In genomic region chr1:183248144-183248543, GRCm38 (mm10) we compare ENCODE assay signal across 1 mouse cellular context.
A peak's percentile ranks its signal among the peaks of the same experiment; 100 is the strongest.
TF ChIP-seq lines count a peak whose summit lies in the region.

No protein-coding gene starts in this region.

TF ChIP-seq in MEL, 35 proteins besides CTCF, POLR2A, EP300 and RAD21:
- TF ChIP-seq POLR2AphosphoS5 (IDR thresholded peaks at IDR 0.05; ENCODE audit: borderline replicate concordance, low read depth, low read length), result no peak
- no peak for TF ChIP-seq KAT2A (conservative IDR thresholded peaks at IDR 0.05; ENCODE audit: low read depth, low read length)
- TF ChIP-seq ZKSCAN1 (IDR thresholded peaks at IDR 0.05; ENCODE audit: low read depth, low read length), result no peak
- TF ChIP-seq GABPA (IDR thresholded peaks at IDR 0.05; ENCODE audit: low read depth, low read length), result no peak
- no peak; the same call in 1 of the 2 replicates for TF ChIP-seq MAX (IDR thresholded peaks at IDR 0.05; ENCODE audit: low read length)
- TF ChIP-seq E2F4 (IDR thresholded peaks at IDR 0.05; ENCODE audit: borderline replicate concordance, low read depth, low read length), result no peak
- peak; percentile 99 for TF ChIP-seq BHLHE40 (IDR thresholded peaks at IDR 0.05; ENCODE audit: borderline replicate concordance, low read depth, low read length)
- no peak for TF ChIP-seq ZC3H11A (IDR thresholded peaks at IDR 0.05; ENCODE audit: low read depth, low read length)
- no peak for TF ChIP-seq ZMIZ1 (IDR thresholded peaks at IDR 0.05; ENCODE audit: low read depth, low read length)
- no peak for TF ChIP-seq UBTF (IDR thresholded peaks at IDR 0.05; ENCODE audit: borderline replicate concordance, insufficient read depth, low read depth, low read length)
- peak; percentile 52 for TF ChIP-seq MYB (IDR thresholded peaks at IDR 0.05; ENCODE audit: low read depth, low read length)
- no peak for TF ChIP-seq CHD1 (IDR thresholded peaks at IDR 0.05; ENCODE audit: low read depth, low read length)
- peak; percentile 89 for TF ChIP-seq ETS1 (IDR thresholded peaks at IDR 0.05; ENCODE audit: low read depth, low read length)
- TF ChIP-seq MAZ (IDR thresholded peaks at IDR 0.05; ENCODE audit: low read depth, low read length), result no peak
- TF ChIP-seq ZNF384 (IDR thresholded peaks at IDR 0.05; ENCODE audit: low read depth, low read length), result no peak
- no peak for TF ChIP-seq TAL1 (IDR thresholded peaks at IDR 0.05; ENCODE audit: low read length)
- TF ChIP-seq GATA1 (IDR thresholded peaks at IDR 0.05; ENCODE audit: low read depth, low read length), result peak; percentile 88
- TF ChIP-seq USF2 (IDR thresholded peaks at IDR 0.05; ENCODE audit: borderline replicate concordance in 1 of 2, insufficient read depth in 1 of 2, low read depth in 1 of 2, low read length in 2 of 2), result no peak
- peak; percentile 73 for TF ChIP-seq RCOR1 (IDR thresholded peaks at IDR 0.05; ENCODE audit: low read depth, low read length)
- TF ChIP-seq MAFK (IDR thresholded peaks at IDR 0.05; ENCODE audit: borderline replicate concordance, low read depth, low read length), result peak; percentile 93
- TF ChIP-seq SIN3A (IDR thresholded peaks at IDR 0.05; ENCODE audit: low read length), result peak; percentile 40; the same call in 1 of the 2 replicates
- no peak for TF ChIP-seq MYC (IDR thresholded peaks at IDR 0.05; ENCODE audit: low read depth, low read length)
- TF ChIP-seq NRF1 (IDR thresholded peaks at IDR 0.05; ENCODE audit: insufficient read depth, low read depth, low read length, poor library complexity, severe bottlenecking), result no peak
- TF ChIP-seq USF1 (IDR thresholded peaks at IDR 0.05; ENCODE audit: low read depth, low read length), result no peak
- no peak for TF ChIP-seq NELFE (IDR thresholded peaks at IDR 0.05; ENCODE audit: low read depth, low read length)
- no peak for TF ChIP-seq POLR2AphosphoS2 (IDR thresholded peaks at IDR 0.05; ENCODE audit: low read length)
- TF ChIP-seq MXI1 (IDR thresholded peaks at IDR 0.05; ENCODE audit: low read depth, low read length), result peak; percentile 31; the same call in 1 of the 2 replicates
- TF ChIP-seq TCF12 (IDR thresholded peaks at IDR 0.05; ENCODE audit: low read depth, low read length), result peak; percentile 91
- TF ChIP-seq HCFC1 (IDR thresholded peaks at IDR 0.05; ENCODE audit: low read depth, low read length), result no peak
- no peak for TF ChIP-seq SMC3 (IDR thresholded peaks at IDR 0.05; ENCODE audit: low read depth, low read length)
- no peak for TF ChIP-seq TBP (IDR thresholded peaks at IDR 0.05; ENCODE audit: low read depth, low read length)
- no peak for TF ChIP-seq MEF2A (IDR thresholded peaks at IDR 0.05; ENCODE audit: extremely low read depth, insufficient replicate concordance, low read depth, low read length, poor library complexity, severe bottlenecking)
- TF ChIP-seq ELF1 (IDR thresholded peaks at IDR 0.05; ENCODE audit: low read depth, low read length), result no peak
- TF ChIP-seq JUND (IDR thresholded peaks at IDR 0.05; ENCODE audit: low read depth, low read length), result no peak
- TF ChIP-seq CHD2 (IDR thresholded peaks at IDR 0.05; ENCODE audit: low read length), result no peak
